Comparison of ENCODE assay signal across 27 mouse cellular contexts in the genomic region with DNA sequence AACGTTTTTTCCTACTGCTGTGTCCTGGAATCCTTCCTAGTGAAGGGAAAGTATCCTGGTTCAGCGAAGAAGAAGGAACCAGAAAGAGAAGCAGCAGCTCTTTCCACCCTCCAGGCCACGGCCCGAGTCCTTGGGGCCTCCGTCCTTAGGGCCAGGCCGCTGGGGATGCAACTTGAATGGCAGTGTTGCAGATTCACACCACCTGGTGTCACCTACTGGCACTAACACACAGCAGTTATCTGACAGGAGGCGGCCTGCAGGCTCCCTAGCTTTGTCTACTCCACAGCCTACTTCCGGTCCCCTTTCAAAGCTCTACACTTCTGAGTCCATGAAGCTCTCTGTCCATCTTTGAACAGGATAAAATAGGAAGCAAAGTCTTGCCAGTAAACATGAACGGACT. TPM values are rescaled to one million over a fixed set of nuclear protein-coding genes. Genes with fewer than 3 reads are reported as not detected.
DNase-seq lines count a peak whose midpoint lies in the region; ATAC-seq and TF ChIP-seq lines count a peak whose summit lies in the region.
"Had no signal": no experiment of that assay in that cellular context is flagged by ENCODE, and none has a peak within 500 bp of the region (broad histone marks: within the 10 kb centered on the region; RNA-seq: fewer than 3 reads in every experiment).

No protein-coding gene starts in this region.

- H3K27ac ChIP-seq in heart, adult 2 months, result peak overlapping the region; percentile 46
- H3K27ac ChIP-seq in heart, embryonic 16.5 days (ENCODE audit: low read length), result 0 out of 2 replicates have a peak overlapping the region, but pooled peaks have one; percentile 5
- no peak overlapping the region for H3K27ac ChIP-seq in heart, embryonic 12.5 days (ENCODE audit: poor library complexity, severe bottlenecking)
- no peak overlapping the region for H3K27ac ChIP-seq in liver, embryonic 14.5 days
- no peak overlapping the region for H3K27ac ChIP-seq in liver, embryonic 11.5 days (ENCODE audit: low read depth, low read length)
- peak overlapping the region; percentile 56; the same call in 1 of the 2 replicates for H3K27ac ChIP-seq in stomach, postnatal 0 days (replicated peaks)
- H3K27ac ChIP-seq: embryonic facial prominence, embryonic 10.5 days; forebrain, embryonic 12.5 days; forebrain, embryonic 15.5 days; hindbrain, embryonic 12.5 days; hindbrain, embryonic 15.5 days had no signal

- H3K4me3 ChIP-seq in heart, adult 2 months, result no peak overlapping the region
- H3K4me3 ChIP-seq in heart, embryonic 16.5 days (ENCODE audit: low read length), result no peak overlapping the region
- H3K4me3 ChIP-seq in heart, embryonic 12.5 days, result no peak overlapping the region
- H3K4me3 ChIP-seq in liver, embryonic 14.5 days (ENCODE audit: insufficient read depth in 1 of 2, low read depth in 2 of 2, low read length in 2 of 2), result no peak overlapping the region
- H3K4me3 ChIP-seq in liver, embryonic 11.5 days (ENCODE audit: low read depth, low read length), result no peak overlapping the region
- no peak overlapping the region for H3K4me3 ChIP-seq in stomach, postnatal 0 days (ENCODE audit: low read depth, low read length)
- H3K4me3 ChIP-seq: embryonic facial prominence, embryonic 10.5 days; embryonic facial prominence, embryonic 13.5 days; erythroblast, embryonic 14.5 days; forebrain, embryonic 12.5 days; forebrain, embryonic 15.5 days; hindbrain, embryonic 12.5 days; hindbrain, embryonic 15.5 days had no signal

- no peak overlapping the region for H3K9ac ChIP-seq in heart, adult 2 months (ENCODE audit: low read depth, low read length)
- no peak overlapping the region for H3K9ac ChIP-seq in heart, embryonic 16.5 days (ENCODE audit: low read length)
- no peak overlapping the region for H3K9ac ChIP-seq in heart, embryonic 12.5 days
- no peak overlapping the region for H3K9ac ChIP-seq in liver, embryonic 14.5 days (replicated peaks)
- H3K9ac ChIP-seq in liver, embryonic 11.5 days (ENCODE audit: low read depth, low read length), result no peak overlapping the region
- H3K9ac ChIP-seq in stomach, postnatal 0 days (ENCODE audit: low read length), result no peak overlapping the region
- H3K9ac ChIP-seq: embryonic facial prominence, embryonic 13.5 days; forebrain, embryonic 12.5 days; forebrain, embryonic 15.5 days; hindbrain, embryonic 12.5 days; hindbrain, embryonic 15.5 days had no signal

- no peak for DNase-seq in heart, adult 2 months
- DNase-seq in heart, adult 18-20 months, result no peak
- no peak for DNase-seq in liver, embryonic 14.5 days (ENCODE audit: low read depth in 3 of 3, low spot score in 3 of 3)
- no peak for DNase-seq in liver, embryonic 11.5 days (ENCODE audit: low spot score)
- DNase-seq in stomach, postnatal 0 days (ENCODE audit: low spot score), result no peak
- no peak for DNase-seq in T-cell, adult 2 months (ENCODE audit: low spot score)
- DNase-seq: adrenal gland, adult 8-10 months; adrenal gland, postnatal 25 days; cerebellum, adult 11-12 months; cerebellum, adult 8-10 months; cerebellum, postnatal 10 days; cerebellum, postnatal 36 days; embryo, embryonic 11 days; gastrocnemius, postnatal 10 days; heart, postnatal 10 days; kidney, adult 2 months had no signal

- intact Hi-C loops in heart, adult 2 months (cut with DNase I), result loop anchor here (5.0 kb wide), 2 partner anchors 37 to 43 kb away; a partner anchor contains a TSS

- TF ChIP-seq EP300 in heart, adult 2 months (IDR thresholded peaks at IDR 0.05; ENCODE audit: insufficient read depth, low read depth, low read length), result no peak
- no peak for TF ChIP-seq EP300 in liver, embryonic 14.5 days (IDR thresholded peaks at IDR 0.05; ENCODE audit: low read depth)
- no peak for TF ChIP-seq EP300 in stomach, postnatal 0 days (optimal IDR thresholded peaks at IDR 0.05)

- no peaks in the 10 kb centered on the region for H3K9me3 ChIP-seq in heart, embryonic 16.5 days (replicated peaks; ENCODE audit: control insufficient read depth, low read length)
- no peaks in the 10 kb centered on the region for H3K9me3 ChIP-seq in heart, embryonic 12.5 days (replicated peaks)
- no peaks in the 10 kb centered on the region for H3K9me3 ChIP-seq in liver, embryonic 14.5 days (ENCODE audit: control insufficient read depth, low read length)
- H3K9me3 ChIP-seq in liver, embryonic 11.5 days (ENCODE audit: control insufficient read depth, low read length), result no peaks in the 10 kb centered on the region
- H3K9me3 ChIP-seq in stomach, postnatal 0 days (ENCODE audit: control insufficient read depth, low read length), result no peaks in the 10 kb centered on the region
- H3K9me3 ChIP-seq: embryonic facial prominence, embryonic 10.5 days; embryonic facial prominence, embryonic 13.5 days; forebrain, embryonic 12.5 days; forebrain, embryonic 15.5 days; hindbrain, embryonic 12.5 days; hindbrain, embryonic 15.5 days had no signal

- H3K4me1 ChIP-seq in heart, adult 2 months (ENCODE audit: control insufficient read depth, insufficient read depth, low read length), result peaks cover 35% of the 10 kb centered on the region
- peaks cover 56% of the 10 kb centered on the region for H3K4me1 ChIP-seq in heart, embryonic 16.5 days (ENCODE audit: control insufficient read depth, insufficient read depth, low read length)
- H3K4me1 ChIP-seq in heart, embryonic 12.5 days (replicated peaks), result peaks cover 70% of the 10 kb centered on the region
- H3K4me1 ChIP-seq in liver, embryonic 14.5 days (replicated peaks; ENCODE audit: control insufficient read depth in 2 of 2, insufficient read depth in 2 of 2, low read length in 1 of 2), result peaks cover 16 to 37% of the 10 kb centered on the region in 2 experiments
- peaks cover 50% of the 10 kb centered on the region for H3K4me1 ChIP-seq in liver, embryonic 11.5 days (replicated peaks; ENCODE audit: control insufficient read depth, insufficient read depth, low read length)
- H3K4me1 ChIP-seq in stomach, postnatal 0 days (replicated peaks; ENCODE audit: control insufficient read depth, insufficient read depth), result peaks cover 13% of the 10 kb centered on the region
- H3K4me1 ChIP-seq: forebrain, embryonic 12.5 days; forebrain, embryonic 15.5 days had no signal

- WGBS in heart, adult 2 months, result 55% methylated on average over 9 of the region's 9 CpGs
- 64% methylated on average over 9 of the region's 9 CpGs for WGBS in heart, embryonic 16.5 days
- 63% methylated on average over 9 of the region's 9 CpGs for WGBS in heart, embryonic 12.5 days
- WGBS in liver, embryonic 14.5 days (ENCODE audit: insufficient replicate concordance), result 64% methylated on average over 9 of the region's 9 CpGs
- WGBS in liver, embryonic 11.5 days, result 64% methylated on average over 9 of the region's 9 CpGs
- 81% methylated on average over 9 of the region's 9 CpGs for WGBS in stomach, postnatal 0 days

- no peak; the same call in 1 of the 2 replicates for ATAC-seq in heart, embryonic 16.5 days (replicated peaks; ENCODE audit: extremely low read depth, insufficient read depth, low FRiP score)
- ATAC-seq in heart, embryonic 12.5 days (ENCODE audit: insufficient number of reproducible peaks, low FRiP score), result no peak
- no peak for ATAC-seq in liver, embryonic 14.5 days (ENCODE audit: insufficient read depth)
- no peak for ATAC-seq in liver, embryonic 11.5 days (replicated peaks; ENCODE audit: low FRiP score)
- ATAC-seq in stomach, postnatal 0 days (ENCODE audit: low FRiP score, low TSS enrichment), result no peak
- ATAC-seq: activated CD4-positive, CD25-positive, alpha-beta regulatory T cell, adult 4 months; CD4-positive, CD25-positive, alpha-beta regulatory T cell, adult 4 months; forebrain, embryonic 15.5 days had no signal

- TF ChIP-seq POLR2A in heart, adult 2 months (IDR thresholded peaks at IDR 0.05; ENCODE audit: insufficient read depth, low read depth, low read length), result no peak

- H3K4me2 ChIP-seq in heart, embryonic 16.5 days (ENCODE audit: low read depth, low read length), result no peak overlapping the region
- no peak overlapping the region for H3K4me2 ChIP-seq in heart, embryonic 12.5 days
- no peak overlapping the region for H3K4me2 ChIP-seq in liver, embryonic 14.5 days (ENCODE audit: low read depth)
- no peak overlapping the region for H3K4me2 ChIP-seq in liver, embryonic 11.5 days
- H3K4me2 ChIP-seq in stomach, postnatal 0 days (replicated peaks; ENCODE audit: low read depth), result no peak overlapping the region
- H3K4me2 ChIP-seq: embryonic facial prominence, embryonic 13.5 days; forebrain, embryonic 12.5 days; forebrain, embryonic 15.5 days; hindbrain, embryonic 12.5 days; hindbrain, embryonic 15.5 days had no signal

- peaks cover 6% of the 10 kb centered on the region for H3K36me3 ChIP-seq in heart, adult 2 months (ENCODE audit: control insufficient read depth, insufficient read depth, low read length)
- H3K36me3 ChIP-seq in heart, embryonic 16.5 days (ENCODE audit: control insufficient read depth, insufficient read depth), result no peaks in the 10 kb centered on the region
- no peaks in the 10 kb centered on the region for H3K36me3 ChIP-seq in heart, embryonic 12.5 days
- no peaks in the 10 kb centered on the region for H3K36me3 ChIP-seq in liver, embryonic 14.5 days (replicated peaks; ENCODE audit: control insufficient read depth, insufficient read depth, low read depth)
- no peaks in the 10 kb centered on the region for H3K36me3 ChIP-seq in liver, embryonic 11.5 days (ENCODE audit: control insufficient read depth, insufficient read depth, low read length)
- H3K36me3 ChIP-seq in stomach, postnatal 0 days (ENCODE audit: control insufficient read depth, insufficient read depth, low read length), result no peaks in the 10 kb centered on the region
- H3K36me3 ChIP-seq: embryonic facial prominence, embryonic 10.5 days; embryonic facial prominence, embryonic 13.5 days; forebrain, embryonic 12.5 days; forebrain, embryonic 15.5 days; hindbrain, embryonic 12.5 days; hindbrain, embryonic 15.5 days had no signal

- 0 out of 2 replicates have a peak, but pooled peaks have one; percentile 18 for TF ChIP-seq CTCF in heart, adult 2 months (IDR thresholded peaks at IDR 0.05)
- peak; percentile 18; the same call in 1 of the 2 replicates for TF ChIP-seq CTCF in liver, embryonic 14.5 days (IDR thresholded peaks at IDR 0.05; ENCODE audit: low read depth)
- TF ChIP-seq CTCF in stomach, postnatal 0 days (IDR thresholded peaks at IDR 0.05; ENCODE audit: low read depth), result no peak

- H3K79me2 ChIP-seq in heart, adult 2 months (replicated peaks; ENCODE audit: control insufficient read depth, insufficient read depth, low read length), result 0 out of 2 replicates have a peak, but pooled peaks cover 1% of the 10 kb centered on the region

- no peaks in the 10 kb centered on the region for H3K27me3 ChIP-seq in heart, adult 2 months (ENCODE audit: control insufficient read depth, insufficient read depth, low read length)
- no peaks in the 10 kb centered on the region for H3K27me3 ChIP-seq in heart, embryonic 16.5 days (ENCODE audit: control insufficient read depth, insufficient read depth, low read length)
- H3K27me3 ChIP-seq in heart, embryonic 12.5 days (replicated peaks), result no peaks in the 10 kb centered on the region
- H3K27me3 ChIP-seq in liver, embryonic 14.5 days (ENCODE audit: control insufficient read depth, insufficient read depth, low read length), result no peaks in the 10 kb centered on the region
- no peaks in the 10 kb centered on the region for H3K27me3 ChIP-seq in liver, embryonic 11.5 days (replicated peaks; ENCODE audit: control insufficient read depth, insufficient read depth, low read length)
- no peaks in the 10 kb centered on the region for H3K27me3 ChIP-seq in stomach, postnatal 0 days (ENCODE audit: control insufficient read depth, insufficient read depth, low read length)
- H3K27me3 ChIP-seq: embryonic facial prominence, embryonic 13.5 days; forebrain, embryonic 12.5 days; forebrain, embryonic 15.5 days; hindbrain, embryonic 12.5 days; hindbrain, embryonic 15.5 days had no signal

RNA-seq across cellular contexts. Expression of a gene that starts 37.8 kb away (rescaled TPM):
- 10 to 100 TPM; 51.4 to 58.2 TPM for total RNA-seq in heart, adult 2 months (2021)
- polyA plus RNA-seq in heart, adult 2 months (2012; rRNA removed), result 22.5 and 29.9 TPM in 2 replicates
- 10 to 100 TPM; 49.3 to 51.0 TPM for total RNA-seq in heart, adult 18-20 months (2021)
- 29.7 and 33.9 TPM in 2 replicates for polyA plus RNA-seq in heart, embryonic 16.5 days (2015; fragmentation: Nextera tagmentation; extraction: Ambion mirVana)
- polyA plus RNA-seq in heart, embryonic 12.5 days (2016; fragmentation: Nextera tagmentation; extraction: Ambion mirVana), result 23.8 and 25.3 TPM in 2 replicates
- 3.1 and 4.6 TPM in 2 replicates for polyA plus RNA-seq in liver, embryonic 14.5 days (2012; rRNA removed)
- polyA plus RNA-seq in liver, embryonic 14.5 days (2014; fragmentation: Nextera tagmentation; extraction: Ambion mirVana), result 4.6 and 6.1 TPM in 2 replicates
- polyA plus RNA-seq in liver, embryonic 11.5 days (2014; fragmentation: Nextera tagmentation; extraction: Ambion mirVana), result 20.1 and 20.2 TPM in 2 replicates
- 18.8 TPM in 2 replicates for polyA plus RNA-seq in stomach, postnatal 0 days (2015; fragmentation: Nextera tagmentation; extraction: Ambion mirVana)

Comparison
In these comparisons a context has a peak if more than half of its experiments do, and no peak if none do; other contexts are left out.
1. H3K27ac ChIP-seq: peak in heart, adult 2 months (single experiment), heart, embryonic 16.5 days (single experiment) and stomach, postnatal 0 days (single experiment); none in heart, embryonic 12.5 days (single experiment), liver, embryonic 14.5 days (single experiment) and liver, embryonic 11.5 days (single experiment).